Mouse (Mus musculus) heart, adult 2 months (tissue): ENCODE data around the gene Tdrd1.

Experiments
- CTCF ChIP-seq: fragments of 200-600 bp; IDR thresholded peaks from 2 replicates; pipeline ENCODE4 v1.8.1; 2022; ENCODE audit warnings: antibody characterized with exemption, mild to moderate bottlenecking, moderate library complexity
- EP300 ChIP-seq: fragments of 200-500 bp; IDR thresholded peaks from 2 replicates; pipeline ENCODE4 v1.6.1; 2011; ENCODE audit warnings: low read depth, low read length, control low read depth; ENCODE audit not compliant: insufficient read depth
- POLR2A ChIP-seq: fragments of 200-500 bp; IDR thresholded peaks from 2 replicates; pipeline ENCODE4 v1.6.1; 2011; ENCODE audit warnings: mild to moderate bottlenecking, low read depth, low read length, control low read depth; ENCODE audit not compliant: insufficient read depth

GRCm38 (mm10) chr19:56821798-56822447 lies 4.1 kb upstream of the Tdrd1 start, which contains the start of gene Ccdc186:
- TF ChIP-seq POLR2A (peak; percentile 91), CTCF (no peak), EP300 (no peak)
